Mouse (Mus musculus) left cerebral cortex, postnatal 25 days (tissue): Measurements from ENCODE around the gene Cox8b. TPM values are rescaled to one million over a fixed set of nuclear protein-coding genes. Genes with fewer than 3 reads are reported as not detected.

ENCODE experiments used
- total RNA-seq, 2 experiments: library from RNA; stranded (reverse); gene quantifications; 2 replicates each; pipeline ENCODE4 v1.2.3; 2021

Gene Cox8b
- total RNA-seq, 2 experiments from 2014 or later, result 1.2 TPM; not detected in 1

Other genes with a start within 250 kb of the Cox8b start
- under 1 TPM; 0.05 to 0.07 TPM for gene Olfr539, start 240.5 kb downstream of the Cox8b start, total RNA-seq
- gene Olfr45, start 218.5 kb downstream of the Cox8b start, total RNA-seq, result not detected
- gene Olfr541, start 203.2 kb downstream of the Cox8b start, total RNA-seq, result not detected
- gene Cyp2e1, start 136.7 kb downstream of the Cox8b start, total RNA-seq, result not detected
- gene Syce1, start 112.6 kb downstream of the Cox8b start, total RNA-seq, result not detected
- gene Zfp941, start 78.3 kb downstream of the Cox8b start, total RNA-seq, result 10 to 100 TPM; 23.6 to 24.7 TPM
- 1 to 10 TPM; 2.7 to 4.1 TPM for gene Urah, start 65.4 kb downstream of the Cox8b start, total RNA-seq
- not detected for gene Scgb1c1, start 54.9 kb downstream of the Cox8b start, total RNA-seq
- gene Odf3, start 52.6 kb downstream of the Cox8b start, total RNA-seq, result not detected
- gene Gm45785, start 44.1 kb downstream of the Cox8b start, total RNA-seq, result 1 to 10 TPM; 1.2 to 1.8 TPM
- 10 to 100 TPM; 66.0 to 70.0 TPM for gene Ric8a, start 43.5 kb downstream of the Cox8b start, total RNA-seq
- gene Bet1l, start 42.9 kb downstream of the Cox8b start, total RNA-seq, result 10 to 100 TPM; 25.9 to 28.1 TPM
- gene Psmd13, start 18.5 kb downstream of the Cox8b start, total RNA-seq, result 100 to 1,000 TPM; 116 TPM
- 10 to 100 TPM; 77.1 to 78.2 TPM for gene Sirt3, start 18.1 kb downstream of the Cox8b start, total RNA-seq
- gene Nlrp6, start 20.5 kb upstream of the Cox8b start, total RNA-seq, result under 1 TPM; 0.41 to 0.73 TPM
- gene Pgghg, start 40.9 kb upstream of the Cox8b start, total RNA-seq, result 1 to 10 TPM; 4.7 to 6.3 TPM
- not detected for gene Ifitm5, start 49.8 kb upstream of the Cox8b start, total RNA-seq
- gene Gm45717, start 55.5 kb upstream of the Cox8b start, total RNA-seq, result not detected
- 10 to 100 TPM; 11.7 to 15.7 TPM for gene Ifitm2, start 55.5 kb upstream of the Cox8b start, total RNA-seq
- gene Ifitm1, start 66.8 kb upstream of the Cox8b start, total RNA-seq, result 1 to 10 TPM; 1.7 to 2.9 TPM
- gene Ifitm3, start 110.3 kb upstream of the Cox8b start, total RNA-seq, result 10 to 100 TPM in 1 of 2 experiments, 1 to 10 TPM in 1; 9.9 to 13.5 TPM
- not detected for gene Ifitm6, start 117.5 kb upstream of the Cox8b start, total RNA-seq
- not detected for gene Gm17387, start 128.7 kb upstream of the Cox8b start, total RNA-seq
- 10 to 100 TPM; 79.6 to 84.3 TPM for gene B4galnt4, start 160.7 kb upstream of the Cox8b start, total RNA-seq
- gene Pkp3, start 177.8 kb upstream of the Cox8b start, total RNA-seq, result under 1 TPM in 1 of 2 experiments, not detected in 1; 0.21 TPM
- 1 to 10 TPM; 2.9 to 3.2 TPM for gene Sigirr, start 200.1 kb upstream of the Cox8b start, total RNA-seq
- gene Ano9, start 217.4 kb upstream of the Cox8b start, total RNA-seq, result not detected
- 10 to 100 TPM; 47.3 to 53.6 TPM for gene Ptdss2, start 221.9 kb upstream of the Cox8b start, total RNA-seq